Mouse (Mus musculus): ENCODE measurements around the gene Pdha1. TPM values are rescaled to one million over a fixed set of nuclear protein-coding genes. Genes with fewer than 3 reads are reported as not detected.

The Pdha1 gene
- total RNA-seq (2021), result 469 and 509 TPM in 2 replicates
- long read RNA-seq, experiment 1, transcript Pdha1-201 (11 exons, 2,848 nt), result major isoform, 356 of 391 reads
- long read RNA-seq, experiment 1, partial matches to known transcripts, result 16 of 391 reads
- long read RNA-seq, experiment 1, other reads (novel, unspliced or antisense), result 19 of 391 reads
- long read RNA-seq, experiment 2, transcript Pdha1-201 (11 exons, 2,848 nt), result major isoform, 270 of 312 reads
- long read RNA-seq, experiment 2, partial matches to known transcripts, result 19 of 312 reads
- long read RNA-seq, experiment 2, other reads (novel, unspliced or antisense), result 23 of 312 reads

- peak; percentile 91 for DNase-seq
Observed at GRCm38 (mm10) chrX:160137861-160138717, at the start of gene Pdha1. Gene Pdha1 (minus strand): TSS chrX:160138413.

GRCm38 (mm10) chrX:160179032-160179431 lies 40.8 kb upstream of the Pdha1 start:
- DNase-seq, result no peak

- peak; percentile 57 for DNase-seq
Observed at GRCm38 (mm10) chrX:160170150-160170549, 31.9 kb upstream of the Pdha1 start.

- DNase-seq, result no peak
Observed at GRCm38 (mm10) chrX:160166246-160166985, 28.2 kb upstream of the Pdha1 start.

GRCm38 (mm10) chrX:160164259-160164658 lies 26.0 kb upstream of the Pdha1 start:
- DNase-seq, result no peak

- DNase-seq, result no peak
Observed at GRCm38 (mm10) chrX:160153147-160153815, 15.1 kb upstream of the Pdha1 start.

GRCm38 (mm10) chrX:160148859-160149258 lies 10.6 kb upstream of the Pdha1 start:
- DNase-seq, result no peak

- peak; percentile 18 for DNase-seq
Observed at GRCm38 (mm10) chrX:160147406-160147805, 9.2 kb upstream of the Pdha1 start.

- DNase-seq, result no peak
Observed at GRCm38 (mm10) chrX:160146806-160147205, 8.6 kb upstream of the Pdha1 start.

GRCm38 (mm10) chrX:160137177-160137860 lies 894 bp downstream of the Pdha1 start:
- no peak for DNase-seq

- DNase-seq, result no peak
Observed at GRCm38 (mm10) chrX:160136153-160136552, 2.1 kb downstream of the Pdha1 start.

- DNase-seq, result no peak
Observed at GRCm38 (mm10) chrX:160135719-160136118, 2.5 kb downstream of the Pdha1 start.

GRCm38 (mm10) chrX:160134136-160134843 lies 3.9 kb downstream of the Pdha1 start:
- DNase-seq, result no peak

- peak; percentile 72 for DNase-seq
Observed at GRCm38 (mm10) chrX:160116658-160117057, 21.6 kb downstream of the Pdha1 start.

GRCm38 (mm10) chrX:160116074-160116473 lies 22.1 kb downstream of the Pdha1 start:
- no peak for DNase-seq

- DNase-seq, result no peak
Observed at GRCm38 (mm10) chrX:160113777-160114176, 24.4 kb downstream of the Pdha1 start.

GRCm38 (mm10) chrX:160107817-160108216 lies 30.4 kb downstream of the Pdha1 start:
- DNase-seq, result no peak

GRCm38 (mm10) chrX:160091973-160092372 lies 46.2 kb downstream of the Pdha1 start:
- DNase-seq, result no peak

Measured in adrenal gland, postnatal 14 days (tissue).